Mouse (Mus musculus) lung, adult 2 months (tissue): Measurements from ENCODE around the gene Dcdc2a.

Experiments
- CTCF ChIP-seq: fragments of 200-500 bp; IDR thresholded peaks from 2 replicates; pipeline ENCODE4 v1.5.1; 2011; ENCODE audit warnings: mild to moderate bottlenecking, low read length, control low read depth; ENCODE audit not compliant: insufficient read depth
- POLR2A ChIP-seq: fragments of 200-500 bp; IDR thresholded peaks from 2 replicates; pipeline ENCODE4 v1.6.1; 2011; ENCODE audit warnings: low read depth, mild to moderate bottlenecking, control low read depth, low read length, borderline replicate concordance; ENCODE audit errors: extremely low read depth

DNA sequence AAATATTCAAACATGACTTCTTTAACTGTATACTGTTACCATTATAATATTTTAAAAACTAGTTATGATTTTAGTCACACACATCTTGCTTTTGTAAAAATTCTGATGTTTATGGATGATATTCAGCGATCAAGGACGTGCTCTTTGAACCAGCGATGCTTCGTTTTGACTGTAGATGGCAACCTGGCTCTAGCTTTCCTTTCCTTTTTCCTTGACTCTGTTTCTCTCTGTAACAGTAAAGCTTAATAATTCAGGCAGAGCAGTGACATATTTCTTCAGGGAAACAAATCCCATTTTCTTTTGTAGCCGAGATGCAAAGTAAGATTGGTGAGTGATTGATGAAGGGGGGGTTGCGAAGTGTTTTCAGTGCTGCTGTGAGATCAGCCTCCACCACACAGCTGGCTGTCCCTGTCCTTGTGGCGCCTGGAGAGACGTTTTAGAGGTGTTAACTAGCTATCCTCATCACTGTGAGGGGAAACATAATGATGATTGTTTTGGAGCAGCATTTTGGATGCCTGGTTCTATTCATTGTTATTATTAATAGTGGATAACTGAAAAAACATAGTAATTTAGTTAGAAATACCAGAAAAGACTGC is 67.0 kb downstream of the Dcdc2a start:
- no peak for TF ChIP-seq POLR2A
- no peak for TF ChIP-seq CTCF
